Mouse (Mus musculus) midbrain, embryonic 15.5 days (tissue): ENCODE measurements at regions not wholly inside any gene's neighbourhood (a gene's known extent, or its start where the extent isn't known, plus 50 kb on each side); places are given as distances from the start of the nearest gene placed in this dataset.

Source experiments
- ATAC-seq: fragments of 200-750 bp; cut with Nextera tagmentation; replicated peaks from 2 replicates; pipeline ENCODE4 v1.8.0; 2017; ENCODE audit warnings: moderate TSS enrichment
- H3K27ac ChIP-seq: fragments of 300-500 bp; sonication (generic); 2 replicates; pipeline ENCODE4 v1.5.1; 2015; ENCODE audit warnings: mild to moderate bottlenecking, inconsistent platforms
- H3K27me3 ChIP-seq: fragments of 300-500 bp; sonication (generic); replicated peaks from 2 replicates; pipeline ENCODE4 v1.6.1; 2015; ENCODE audit warnings: inconsistent platforms
- H3K36me3 ChIP-seq: fragments of 300-500 bp; sonication (generic); replicated peaks from 2 replicates; pipeline ENCODE4 v1.6.1; 2015; ENCODE audit warnings: inconsistent platforms
- H3K4me1 ChIP-seq: fragments of 300-500 bp; sonication (generic); 2 replicates; pipeline ENCODE4 v1.6.1; 2015; ENCODE audit warnings: inconsistent platforms
- H3K4me2 ChIP-seq: fragments of 300-500 bp; sonication (generic); 2 replicates; pipeline ENCODE4 v1.6.1; 2015; ENCODE audit warnings: inconsistent platforms, mild to moderate bottlenecking, moderate library complexity
- H3K4me3 ChIP-seq: fragments of 300-500 bp; sonication (generic); 2 replicates; pipeline ENCODE4 v1.5.1; 2015; ENCODE audit warnings: mild to moderate bottlenecking, inconsistent platforms
- H3K9ac ChIP-seq: fragments of 300-500 bp; sonication (generic); 2 replicates; pipeline ENCODE4 v1.6.1; 2015; ENCODE audit warnings: mild to moderate bottlenecking, inconsistent platforms
- H3K9me3 ChIP-seq: fragments of 300-500 bp; sonication (generic); 2 replicates; pipeline ENCODE4 v1.6.1; 2016; ENCODE audit warnings: inconsistent platforms
- WGBS: fragments of 180-500 bp; shearing (Covaris S2); methylation state at CpG from one replicate; pipeline ENCODE4 v1.1.7; 2015; ENCODE audit warnings: mixed read lengths; 5-methylcytosine and 5-hydroxymethylcytosine counted together

GRCm38 (mm10) chr2:144176508-144177170 lies 93.8 kb upstream of the Mgme1 start:
- Histone ChIP-seq H3K4me1 (no peaks in the 10 kb centered on the region), H3K4me3 (no peak overlapping the region), H3K4me2 (no peak overlapping the region), H3K9me3 (no peaks in the 10 kb centered on the region), H3K27me3 (no peaks in the 10 kb centered on the region), H3K9ac (no peak overlapping the region), H3K27ac (no peak overlapping the region), H3K36me3 (no peaks in the 10 kb centered on the region)
- no peak for ATAC-seq
- 92% methylated on average over 9 of the region's 9 CpGs for WGBS

- no peak for ATAC-seq
- no peak overlapping the region for H3K4me2 ChIP-seq
- H3K27ac ChIP-seq, result no peak overlapping the region
- H3K4me3 ChIP-seq, result no peak overlapping the region
- WGBS, result 48% methylated on average over 6 of the region's 6 CpGs
- no peaks in the 10 kb centered on the region for H3K4me1 ChIP-seq
- no peak overlapping the region for H3K9ac ChIP-seq
- no peaks in the 10 kb centered on the region for H3K36me3 ChIP-seq
- no peaks in the 10 kb centered on the region for H3K27me3 ChIP-seq
- H3K9me3 ChIP-seq, result no peaks in the 10 kb centered on the region
Observed at GRCm38 (mm10) chr2:144177268-144177667, 93.2 kb upstream of the Mgme1 start.

- no peak for ATAC-seq
- 80% methylated on average over 6 of the region's 6 CpGs for WGBS
Observed at GRCm38 (mm10) chr2:144177920-144178319, 92.5 kb upstream of the Mgme1 start.

GRCm38 (mm10) chr2:144182108-144182507 lies 88.4 kb upstream of the Mgme1 start:
- 81% methylated on average over 5 of the region's 5 CpGs for WGBS

More at GRCm38 (mm10) chr2:144177920-144178319, 92.5 kb upstream of the Mgme1 start:
- Histone ChIP-seq H3K27ac (no peak overlapping the region), H3K27me3 (no peaks in the 10 kb centered on the region), H3K9me3 (no peaks in the 10 kb centered on the region), H3K9ac (no peak overlapping the region), H3K36me3 (no peaks in the 10 kb centered on the region), H3K4me2 (no peak overlapping the region), H3K4me3 (no peak overlapping the region), H3K4me1 (no peaks in the 10 kb centered on the region)

GRCm38 (mm10) chr2:144182542-144182941 lies 87.9 kb upstream of the Mgme1 start:
- H3K9ac ChIP-seq, result no peak overlapping the region
- no peaks in the 10 kb centered on the region for H3K4me1 ChIP-seq
- no peaks in the 10 kb centered on the region for H3K27me3 ChIP-seq
- no peak overlapping the region for H3K4me2 ChIP-seq
- 68% methylated on average over 7 of the region's 7 CpGs for WGBS
- ATAC-seq, result no peak
- no peaks in the 10 kb centered on the region for H3K36me3 ChIP-seq
- no peak overlapping the region for H3K27ac ChIP-seq
- no peak overlapping the region for H3K4me3 ChIP-seq
- no peaks in the 10 kb centered on the region for H3K9me3 ChIP-seq

More at GRCm38 (mm10) chr2:144182108-144182507, 88.4 kb upstream of the Mgme1 start:
- no peaks in the 10 kb centered on the region for H3K9me3 ChIP-seq
- no peak for ATAC-seq
- no peaks in the 10 kb centered on the region for H3K27me3 ChIP-seq
- no peak overlapping the region for H3K9ac ChIP-seq
- H3K4me1 ChIP-seq, result no peaks in the 10 kb centered on the region
- H3K4me2 ChIP-seq, result no peak overlapping the region
- H3K36me3 ChIP-seq, result no peaks in the 10 kb centered on the region
- H3K4me3 ChIP-seq, result no peak overlapping the region
- H3K27ac ChIP-seq, result no peak overlapping the region

GRCm38 (mm10) chr2:144183371-144183944 lies 87.0 kb upstream of the Mgme1 start:
- Histone ChIP-seq H3K4me1 (no peaks in the 10 kb centered on the region), H3K4me2 (no peak overlapping the region), H3K36me3 (no peaks in the 10 kb centered on the region), H3K9me3 (no peaks in the 10 kb centered on the region), H3K9ac (no peak overlapping the region), H3K27ac (no peak overlapping the region), H3K27me3 (no peaks in the 10 kb centered on the region), H3K4me3 (no peak overlapping the region)
- 83% methylated on average over 5 of the region's 5 CpGs for WGBS
- ATAC-seq, result no peak

GRCm38 (mm10) chr2:144185175-144185574 lies 85.3 kb upstream of the Mgme1 start:
- Histone ChIP-seq H3K4me1 (no peaks in the 10 kb centered on the region), H3K27me3 (no peaks in the 10 kb centered on the region), H3K4me3 (no peak overlapping the region), H3K4me2 (no peak overlapping the region), H3K27ac (no peak overlapping the region), H3K9ac (no peak overlapping the region), H3K36me3 (no peaks in the 10 kb centered on the region), H3K9me3 (no peaks in the 10 kb centered on the region)
- WGBS, result 88% methylated on average over 3 of the region's 3 CpGs
- no peak for ATAC-seq

- Histone ChIP-seq H3K36me3 (no peaks in the 10 kb centered on the region), H3K4me1 (no peaks in the 10 kb centered on the region), H3K4me3 (no peak overlapping the region), H3K27ac (no peak overlapping the region), H3K4me2 (no peak overlapping the region), H3K9me3 (no peaks in the 10 kb centered on the region), H3K9ac (no peak overlapping the region), H3K27me3 (no peaks in the 10 kb centered on the region)
- ATAC-seq, result no peak
- WGBS, result 88% methylated on average over 3 of the region's 3 CpGs
Observed at GRCm38 (mm10) chr2:144186426-144186825, 84.0 kb upstream of the Mgme1 start.

- ATAC-seq, result no peak
- Histone ChIP-seq H3K27ac (no peak overlapping the region), H3K4me2 (no peak overlapping the region), H3K4me1 (no peaks in the 10 kb centered on the region), H3K4me3 (no peak overlapping the region), H3K27me3 (no peaks in the 10 kb centered on the region), H3K9ac (no peak overlapping the region), H3K36me3 (no peaks in the 10 kb centered on the region), H3K9me3 (no peaks in the 10 kb centered on the region)
- 59% methylated on average over 3 of the region's 3 CpGs for WGBS
Observed at GRCm38 (mm10) chr2:144188076-144188475, 82.4 kb upstream of the Mgme1 start.

GRCm38 (mm10) chr2:144188485-144188884 lies 82.0 kb upstream of the Mgme1 start:
- no peak overlapping the region for H3K9ac ChIP-seq
- no peaks in the 10 kb centered on the region for H3K4me1 ChIP-seq
- no peaks in the 10 kb centered on the region for H3K27me3 ChIP-seq
- ATAC-seq, result no peak
- no peak overlapping the region for H3K4me3 ChIP-seq
- 15% methylated on average over 4 of the region's 4 CpGs for WGBS
- H3K36me3 ChIP-seq, result no peaks in the 10 kb centered on the region
- no peak overlapping the region for H3K4me2 ChIP-seq
- H3K9me3 ChIP-seq, result no peaks in the 10 kb centered on the region
- no peak overlapping the region for H3K27ac ChIP-seq

- no peak overlapping the region for H3K9ac ChIP-seq
- no peak overlapping the region for H3K4me2 ChIP-seq
- H3K27me3 ChIP-seq, result no peaks in the 10 kb centered on the region
- 59% methylated on average over 7 of the region's 7 CpGs for WGBS
- H3K27ac ChIP-seq, result no peak overlapping the region
- H3K4me3 ChIP-seq, result no peak overlapping the region
- no peaks in the 10 kb centered on the region for H3K36me3 ChIP-seq
- H3K9me3 ChIP-seq, result no peaks in the 10 kb centered on the region
- no peaks in the 10 kb centered on the region for H3K4me1 ChIP-seq
- ATAC-seq, result no peak
Observed at GRCm38 (mm10) chr2:144189756-144190155, 80.7 kb upstream of the Mgme1 start.

GRCm38 (mm10) chr2:144191018-144191417 lies 79.4 kb upstream of the Mgme1 start:
- Histone ChIP-seq H3K4me1 (no peaks in the 10 kb centered on the region), H3K9me3 (no peaks in the 10 kb centered on the region), H3K27me3 (no peaks in the 10 kb centered on the region), H3K9ac (no peak overlapping the region), H3K4me3 (no peak overlapping the region), H3K4me2 (no peak overlapping the region), H3K36me3 (no peaks in the 10 kb centered on the region), H3K27ac (no peak overlapping the region)
- 91% methylated on average over 9 of the region's 9 CpGs for WGBS
- no peak for ATAC-seq

GRCm38 (mm10) chr2:144191707-144192106 lies 78.8 kb upstream of the Mgme1 start:
- H3K4me1 ChIP-seq, result no peaks in the 10 kb centered on the region
- no peak overlapping the region for H3K9ac ChIP-seq
- no peak for ATAC-seq
- H3K4me3 ChIP-seq, result no peak overlapping the region
- no peaks in the 10 kb centered on the region for H3K9me3 ChIP-seq
- H3K27me3 ChIP-seq, result no peaks in the 10 kb centered on the region
- no peaks in the 10 kb centered on the region for H3K36me3 ChIP-seq
- H3K4me2 ChIP-seq, result no peak overlapping the region
- no peak overlapping the region for H3K27ac ChIP-seq
- WGBS, result 81% methylated on average over 4 of the region's 4 CpGs
